Mouse (Mus musculus): ENCODE data around the gene Amph. TPM values are rescaled to one million over a fixed set of nuclear protein-coding genes. Genes with fewer than 3 reads are reported as not detected.
"Not testable (repeated sequence)": the region's sequence is repeated elsewhere in the genome, so short reads cannot be mapped to it uniquely, and the experiment has no call there.

Amph gene
- total RNA-seq (2022): 1 to 10 TPM in 1 of 4 experiments, under 1 TPM in 3; 0.24 to 1.3 (median 0.44) TPM

DNA sequence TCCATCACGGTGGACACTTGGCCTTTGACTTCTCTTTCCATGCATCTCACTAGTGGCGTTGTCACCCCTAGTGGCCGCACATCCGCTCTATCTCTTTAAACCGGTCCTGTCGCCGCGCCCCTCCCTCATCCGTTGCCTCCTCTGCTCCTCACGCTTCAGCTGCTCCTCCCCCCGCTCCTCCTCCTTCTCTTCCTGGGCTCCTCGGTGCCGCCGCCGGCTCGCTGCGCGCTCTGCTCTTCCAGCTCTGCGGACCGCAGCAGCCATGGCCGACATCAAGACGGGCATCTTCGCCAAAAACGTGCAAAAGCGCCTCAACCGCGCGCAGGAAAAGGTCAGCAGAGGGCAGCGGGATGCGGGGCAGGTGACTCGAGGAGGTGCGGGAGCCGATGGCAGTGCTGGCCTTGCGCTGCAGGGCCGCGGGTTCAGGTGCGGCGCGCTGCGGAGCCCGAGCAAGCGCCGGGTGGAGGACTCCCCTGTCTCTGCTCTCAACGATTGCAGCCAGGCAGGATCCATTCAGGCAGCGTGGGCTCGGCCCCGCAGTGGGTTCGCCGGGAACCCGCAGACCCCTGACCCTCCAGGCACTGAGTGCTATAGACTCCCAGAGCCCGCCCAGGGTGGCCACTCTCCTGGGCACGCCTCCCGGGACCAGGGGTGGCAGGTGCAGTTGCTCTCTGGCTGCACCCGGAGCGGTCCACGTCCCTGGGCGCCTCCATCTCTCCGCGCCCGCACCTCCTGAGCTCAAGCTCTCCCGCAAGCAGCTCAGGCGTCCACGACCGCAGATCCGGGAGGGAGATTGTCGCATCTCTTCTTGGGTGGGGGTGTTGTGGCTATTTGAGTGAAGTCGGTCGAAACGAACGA is at the start of gene Amph:
TSS of gene Amph (plus strand) at position 35 of the 858 bp plus-strand sequence.
- DNase-seq (ENCODE audit: low spot score in 2 of 2): peak in 1 of 2 experiments; percentile 8

DNA sequence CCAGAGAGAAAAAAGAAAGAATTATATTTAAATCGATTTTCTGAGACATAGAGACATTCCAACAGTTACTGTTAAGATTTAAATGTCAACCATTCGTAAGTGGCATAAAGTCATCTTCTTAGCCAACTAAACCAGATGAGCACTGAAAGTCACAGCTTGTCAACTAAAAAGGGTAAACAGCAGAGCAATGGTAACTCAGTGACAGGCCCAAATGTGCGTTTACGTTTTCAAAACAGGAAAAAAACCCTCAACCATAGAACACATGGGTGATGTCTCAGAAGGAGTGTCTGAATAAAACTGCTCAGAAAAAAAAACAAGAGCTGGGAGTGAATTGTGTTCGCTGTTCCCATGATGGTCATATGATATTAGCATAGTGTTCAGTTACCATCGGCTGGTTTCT is 44.4 kb upstream of the Amph start:
- DNase-seq (ENCODE audit: low spot score in 2 of 2): no peak

DNA sequence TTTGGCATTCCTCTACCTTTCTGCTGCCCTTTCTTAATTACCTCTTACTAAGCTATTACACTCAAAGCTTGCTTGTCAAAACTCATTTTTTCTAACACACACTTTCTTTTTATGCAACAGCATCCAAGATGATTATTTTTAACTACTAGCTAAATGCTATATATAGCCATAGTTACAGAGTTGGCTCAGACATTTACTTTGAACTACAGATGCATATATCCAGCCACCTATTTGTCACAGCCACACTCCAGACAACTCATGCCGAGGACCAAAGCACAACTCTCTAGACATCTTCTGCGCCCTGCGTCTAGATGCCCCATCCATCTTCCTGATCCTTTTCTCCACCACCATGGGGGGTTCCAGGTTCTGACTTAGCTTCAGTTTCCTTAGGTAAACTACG is 33.2 kb upstream of the Amph start:
- no peak for DNase-seq (ENCODE audit: low spot score in 2 of 2)

- not testable (repeated sequence) for DNase-seq (ENCODE audit: low spot score in 2 of 2)
These were observed 14.8 kb upstream of the Amph start for GRCm38 (mm10) chr13:18933191-18933590.

- no peak for DNase-seq (ENCODE audit: low spot score in 2 of 2)
These were observed 319 bp upstream of the Amph start for GRCm38 (mm10) chr13:18947686-18948085.

- no peak for DNase-seq (ENCODE audit: low spot score in 2 of 2)
These were observed 985 bp downstream of the Amph start for GRCm38 (mm10) chr13:18949029-18949350.

GRCm38 (mm10) chr13:18949626-18950200 is 1.7 kb downstream of the Amph start:
- no peak for DNase-seq (ENCODE audit: low spot score in 2 of 2)

GRCm38 (mm10) chr13:18953575-18953974 is 5.6 kb downstream of the Amph start:
- DNase-seq (ENCODE audit: low spot score in 2 of 2): no peak

DNA sequence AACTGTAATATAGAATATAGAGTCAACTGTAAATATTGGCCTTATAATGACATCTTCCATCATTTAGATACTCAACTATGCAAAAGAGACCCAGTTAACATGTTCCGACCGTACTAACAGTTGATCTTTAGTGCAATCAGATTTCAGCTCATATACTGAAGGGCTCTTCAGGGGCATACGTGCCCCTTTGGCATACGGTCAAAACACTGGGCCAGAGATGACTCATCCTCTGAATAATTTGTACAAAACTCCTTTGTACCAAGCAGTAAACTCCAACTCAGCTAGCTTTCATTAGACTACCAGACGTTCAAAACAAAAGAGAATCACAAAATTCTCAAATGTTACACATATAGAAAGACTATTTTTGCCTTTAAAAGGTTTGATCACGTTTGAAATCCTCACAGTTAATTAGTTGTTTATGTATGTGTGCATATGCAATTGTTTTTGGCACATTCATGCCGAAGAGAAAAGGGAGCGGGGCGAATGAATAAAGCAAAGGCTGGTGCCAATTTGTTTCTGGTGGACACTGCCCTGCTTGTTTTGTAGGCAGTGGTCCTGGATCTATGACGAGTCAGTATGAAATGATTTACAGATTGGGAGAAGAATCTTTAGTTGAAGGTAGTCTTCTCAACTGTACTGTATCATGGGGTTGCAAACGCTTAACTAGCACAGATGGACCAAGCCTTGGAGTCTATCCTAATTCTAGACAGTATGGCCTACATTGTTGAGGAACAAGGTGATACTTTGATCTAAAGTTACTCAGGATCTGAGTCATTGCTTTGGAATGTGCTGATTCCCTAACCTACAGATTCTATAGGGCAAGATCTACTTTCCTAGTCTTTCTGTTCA is 8.3 kb downstream of the Amph start:
- no peak for DNase-seq (ENCODE audit: low spot score in 2 of 2)

GRCm38 (mm10) chr13:18957028-18957427 is 9.0 kb downstream of the Amph start:
- DNase-seq (ENCODE audit: low spot score in 2 of 2): no peak

GRCm38 (mm10) chr13:18972571-18972970 is 24.6 kb downstream of the Amph start:
- no peak for DNase-seq (ENCODE audit: low spot score in 2 of 2)

- no peak for DNase-seq (ENCODE audit: low spot score in 2 of 2)
These were observed 26.3 kb downstream of the Amph start for GRCm38 (mm10) chr13:18974351-18974750.

DNA sequence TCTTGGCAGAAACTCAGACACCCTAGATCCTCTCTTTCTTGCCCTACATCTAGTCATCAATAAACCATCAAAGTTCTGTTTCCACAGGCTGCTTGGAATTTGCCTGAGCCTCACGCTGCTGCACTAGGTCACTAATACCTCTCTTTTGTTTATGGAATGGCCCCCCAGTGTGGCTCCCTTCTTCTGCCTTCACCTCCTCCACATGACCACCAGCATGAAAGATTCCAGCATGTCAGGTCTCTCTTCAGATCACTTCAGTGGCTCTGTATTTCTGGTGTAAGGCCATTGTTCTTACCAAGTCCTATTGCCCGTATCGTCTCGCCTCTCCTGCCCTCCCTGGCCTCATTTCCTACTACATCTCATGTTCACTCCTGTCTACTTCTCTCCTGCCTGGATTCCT is 39.3 kb downstream of the Amph start:
- no peak for DNase-seq (ENCODE audit: low spot score in 2 of 2)

GRCm38 (mm10) chr13:18988323-18988722 is 40.3 kb downstream of the Amph start:
- no peak for DNase-seq (ENCODE audit: low spot score in 2 of 2)

GRCm38 (mm10) chr13:18989185-18989714 is 41.2 kb downstream of the Amph start:
- DNase-seq (ENCODE audit: low spot score in 2 of 2): no peak

DNA sequence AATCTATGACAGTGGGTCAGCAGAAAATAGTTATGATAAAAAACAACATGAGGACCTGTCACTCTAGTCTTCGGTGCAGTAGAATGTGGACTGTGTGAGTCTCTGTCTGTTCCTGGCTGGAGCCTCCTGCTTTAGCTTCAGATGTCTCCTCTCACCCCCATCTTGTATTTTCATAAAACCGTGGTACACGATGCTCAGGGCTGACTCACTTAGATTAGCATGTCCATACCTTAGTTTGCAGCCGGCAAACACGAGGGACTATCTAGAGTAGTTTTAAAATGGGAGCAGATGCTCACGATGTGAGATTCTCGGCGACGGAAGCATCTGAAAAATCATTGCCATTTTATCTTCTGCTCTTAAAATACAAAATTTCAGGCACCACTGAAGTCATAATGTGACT is 54.5 kb downstream of the Amph start:
- DNase-seq (ENCODE audit: low spot score in 2 of 2): no peak

DNA sequence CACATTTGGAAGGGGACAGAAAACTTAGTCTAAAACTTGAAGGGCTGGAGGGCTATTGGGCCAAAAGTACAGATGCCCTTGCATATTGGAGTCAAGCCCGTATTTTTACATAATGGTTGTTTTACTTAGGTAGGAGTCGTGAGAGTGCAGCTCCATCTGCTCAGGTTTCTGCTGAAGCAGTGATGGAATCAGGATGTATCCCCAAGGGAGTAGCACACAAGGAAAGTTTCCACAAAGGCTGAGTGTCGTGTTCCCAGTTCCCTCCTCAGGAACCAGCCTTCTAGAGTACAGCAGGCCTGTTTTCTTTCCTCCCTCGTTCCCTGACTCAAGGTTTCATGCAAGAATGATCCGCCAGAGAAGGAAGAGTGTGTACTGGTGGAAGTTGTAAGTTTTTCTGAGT is 56.4 kb downstream of the Amph start:
- DNase-seq (ENCODE audit: low spot score in 2 of 2): no peak

GRCm38 (mm10) chr13:19008440-19008839 is 60.4 kb downstream of the Amph start:
- DNase-seq (ENCODE audit: low spot score in 2 of 2): no peak

DNA sequence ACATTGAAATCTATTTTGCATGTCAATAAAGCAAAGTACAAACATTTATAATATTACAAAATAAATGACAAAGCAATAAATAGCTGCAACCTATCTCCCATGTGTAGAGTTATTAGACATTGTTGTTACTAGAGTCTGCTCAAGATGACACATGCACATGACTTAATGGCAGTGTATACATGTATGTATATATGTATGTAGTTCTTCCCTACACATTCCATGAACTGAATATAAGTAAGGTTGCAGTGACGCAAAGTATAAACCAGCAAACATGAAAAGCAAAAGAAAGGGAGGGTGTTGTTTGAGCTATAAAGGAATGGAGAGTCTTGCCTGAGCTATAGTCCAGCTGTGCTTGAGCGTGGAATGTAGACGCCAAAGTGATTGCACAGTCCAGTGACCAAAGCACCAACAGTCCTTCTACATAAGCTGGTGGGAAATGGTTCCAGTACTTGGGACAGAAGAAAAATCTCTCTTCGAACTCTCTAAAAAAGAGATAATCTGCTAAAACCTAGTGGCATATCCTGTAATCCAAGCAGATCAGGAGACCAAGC is 66.9 kb downstream of the Amph start:
- no peak for DNase-seq (ENCODE audit: low spot score in 2 of 2)

- no peak for DNase-seq (ENCODE audit: low spot score in 2 of 2)
These were observed 73.5 kb downstream of the Amph start for GRCm38 (mm10) chr13:19021529-19021928.

- DNase-seq (ENCODE audit: low spot score in 2 of 2): no peak
These were observed 74.3 kb downstream of the Amph start for GRCm38 (mm10) chr13:19022310-19022709.
